Mouse (Mus musculus) intestine, postnatal 0 days (tissue): ENCODE data around the gene Rasl10b. TPM values are rescaled to one million over a fixed set of nuclear protein-coding genes. Genes with fewer than 3 reads are reported as not detected.

Source experiments
- ATAC-seq: fragments of 200-750 bp; cut with Nextera tagmentation; 2 replicates; pipeline ENCODE4 v1.8.0; 2017; ENCODE audit warnings: mild to moderate bottlenecking, moderate TSS enrichment, moderate library complexity
- H3K27ac ChIP-seq: fragments of 300-500 bp; sonication (generic); 2 replicates; pipeline ENCODE4 v1.5.1; 2014; ENCODE audit warnings: mild to moderate bottlenecking, low read depth, low read length, moderate library complexity
- H3K27me3 ChIP-seq: fragments of 300-500 bp; sonication (generic); replicated peaks from 2 replicates; pipeline ENCODE4 v1.6.1; 2014; ENCODE audit warnings: low read length, mixed read lengths; ENCODE audit not compliant: control insufficient read depth, insufficient read depth
- H3K36me3 ChIP-seq: fragments of 300-500 bp; sonication (generic); 2 replicates; pipeline ENCODE4 v1.6.1; 2014; ENCODE audit warnings: mild to moderate bottlenecking, moderate library complexity; ENCODE audit not compliant: control insufficient read depth, insufficient read depth
- H3K4me1 ChIP-seq: fragments of 300-500 bp; sonication (generic); replicated peaks from 2 replicates; pipeline ENCODE4 v1.6.1; 2014; ENCODE audit warnings: antibody characterized with exemption, low read length, mixed read lengths; ENCODE audit not compliant: control insufficient read depth, insufficient read depth
- H3K4me2 ChIP-seq: fragments of 300-500 bp; sonication (generic); replicated peaks from 2 replicates; pipeline ENCODE4 v1.6.1; 2014; ENCODE audit warnings: low read depth, mild to moderate bottlenecking, moderate library complexity
- H3K4me3 ChIP-seq: fragments of 300-500 bp; sonication (generic); 2 replicates; pipeline ENCODE4 v1.5.1; 2014; ENCODE audit warnings: low read depth, low read length
- H3K9ac ChIP-seq: fragments of 300-500 bp; sonication (generic); 2 replicates; pipeline ENCODE4 v1.6.1; 2014; ENCODE audit warnings: mild to moderate bottlenecking, low read depth, low read length
- H3K9me3 ChIP-seq: fragments of 300-500 bp; sonication (generic); 2 replicates; pipeline ENCODE4 v1.6.1; 2016; ENCODE audit warnings: mixed run types; ENCODE audit not compliant: control insufficient read depth
- CTCF ChIP-seq: sonication (generic); IDR thresholded peaks from 2 replicates; pipeline ENCODE4 v1.5.1; 2016; ENCODE audit warnings: low read depth, mild to moderate bottlenecking, control low read depth, antibody characterized with exemption, moderate library complexity
- WGBS: fragments of 180-500 bp; shearing (Covaris S2); extraction: QIAGEN DNeasy Blood & Tissue Kit; methylation state at CpG from one replicate; pipeline ENCODE4 v1.1.7; 2014; 5-methylcytosine and 5-hydroxymethylcytosine counted together
- polyA plus RNA-seq: library from polyadenylated mRNA; unstranded; fragments of >200 nt; fragmentation: Nextera tagmentation; extraction: Ambion mirVana; gene quantifications from 2 replicates; pipeline ENCODE4 v1.2.1, GENCODE M21; 2015

Rasl10b gene
- polyA plus RNA-seq, 1 experiment from 2014 or later, result 0.94 TPM

DNA sequence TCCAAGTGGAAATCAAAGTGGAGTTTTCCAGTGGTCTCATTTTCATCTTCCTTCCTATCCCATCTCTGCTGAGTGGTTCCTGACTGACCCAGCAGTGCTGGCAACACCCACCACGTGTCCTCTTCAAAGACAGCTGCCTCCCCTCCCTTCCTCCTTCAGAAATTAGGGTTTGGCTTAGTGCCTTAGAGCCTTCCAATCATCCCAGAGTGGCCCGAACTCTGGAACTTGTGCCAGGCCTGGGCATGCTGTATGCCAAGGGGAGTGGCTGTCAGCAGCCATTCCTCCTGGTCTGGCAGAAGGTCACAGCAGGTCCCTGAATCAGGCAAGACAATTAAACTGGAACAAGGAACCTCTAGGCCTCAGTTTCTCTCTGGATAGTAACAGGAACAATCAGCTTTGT, 57.0 kb downstream of the Rasl10b start:
- no peak overlapping the region for H3K4me3 ChIP-seq
- H3K36me3 ChIP-seq, result no peaks in the 10 kb centered on the region
- ATAC-seq, result no peak
- no peak for TF ChIP-seq CTCF
- H3K4me2 ChIP-seq, result no peak overlapping the region
- H3K27ac ChIP-seq, result no peak overlapping the region
- no peaks in the 10 kb centered on the region for H3K27me3 ChIP-seq
- no peak overlapping the region for H3K9ac ChIP-seq
- 0 out of 2 replicates have a peak, but pooled peaks cover 3% of the 10 kb centered on the region for H3K4me1 ChIP-seq
- H3K9me3 ChIP-seq, result no peaks in the 10 kb centered on the region
- WGBS, result 22% methylated on average over 2 of the region's 2 CpGs

DNA sequence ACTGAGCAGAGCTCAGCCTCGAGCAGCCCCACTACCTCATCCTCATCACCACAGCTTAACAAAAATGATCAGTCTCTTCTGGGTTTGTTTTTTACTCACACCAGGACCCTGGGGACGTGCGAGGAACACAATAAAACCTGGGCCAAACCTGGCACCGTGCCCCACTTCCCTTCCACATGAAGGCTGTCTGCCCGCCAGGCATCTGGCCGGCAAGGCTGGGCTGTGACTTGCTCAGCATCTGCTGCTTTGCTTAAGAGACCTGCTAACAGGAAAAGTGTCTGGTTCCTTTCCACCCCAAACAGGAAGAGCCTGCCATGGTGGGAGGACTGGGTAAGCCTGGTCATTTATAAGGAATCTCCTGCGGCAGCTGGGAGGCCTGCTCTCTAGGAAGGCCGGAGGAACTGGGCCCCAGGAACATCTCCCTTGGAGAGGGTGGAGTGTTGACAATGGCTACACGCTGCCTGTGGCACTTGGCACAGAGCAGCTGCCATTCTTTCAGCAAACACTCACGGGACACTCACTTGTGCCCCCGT, 58.2 kb downstream of the Rasl10b start:
- no peak overlapping the region for H3K9ac ChIP-seq
- TF ChIP-seq CTCF, result no peak
- 46% methylated on average over 11 of the region's 11 CpGs for WGBS
- no peak overlapping the region for H3K4me3 ChIP-seq
- ATAC-seq, result no peak
- H3K27ac ChIP-seq, result no peak overlapping the region
- 0 out of 2 replicates have a peak, but pooled peaks cover 7% of the 10 kb centered on the region for H3K4me1 ChIP-seq
- H3K4me2 ChIP-seq, result no peak overlapping the region
- H3K36me3 ChIP-seq, result no peaks in the 10 kb centered on the region
- H3K9me3 ChIP-seq, result no peaks in the 10 kb centered on the region
- no peaks in the 10 kb centered on the region for H3K27me3 ChIP-seq

DNA sequence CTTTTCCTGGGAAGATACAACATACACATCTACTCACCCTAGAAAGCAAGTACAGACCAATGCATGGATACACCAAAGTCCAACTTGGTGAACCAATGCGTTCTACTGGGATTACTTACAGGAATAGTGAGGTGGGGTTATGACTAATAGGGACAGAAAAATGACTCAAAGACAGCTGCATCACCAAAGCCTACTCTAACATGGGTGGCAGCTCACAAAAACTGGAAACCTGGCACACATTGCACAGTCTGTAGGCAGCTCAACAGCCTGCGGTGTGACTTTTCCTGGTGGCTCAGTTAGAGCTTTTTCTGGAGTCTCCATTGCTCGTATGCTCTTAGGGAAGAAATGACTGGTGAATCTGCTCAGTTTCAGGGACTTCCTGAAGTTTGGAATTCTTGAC, 59.8 kb downstream of the Rasl10b start:
- Histone ChIP-seq H3K4me2 (no peak overlapping the region), H3K4me3 (no peak overlapping the region), H3K27ac (no peak overlapping the region), H3K4me1 (0 out of 2 replicates have a peak, but pooled peaks cover 4% of the 10 kb centered on the region), H3K9me3 (no peaks in the 10 kb centered on the region), H3K27me3 (no peaks in the 10 kb centered on the region), H3K9ac (no peak overlapping the region), H3K36me3 (no peaks in the 10 kb centered on the region)
- 86% methylated on average over 3 of the region's 3 CpGs for WGBS
- no peak for ATAC-seq
- TF ChIP-seq CTCF, result no peak

Other genes with a start within 250 kb of the Rasl10b start
- 1.3 and 1.9 TPM in 2 replicates for gene Slfn4, start 234.0 kb upstream of the Rasl10b start, polyA plus RNA-seq
- 0.59 and 0.82 TPM in 2 replicates for gene Slfn3, start 217.8 kb upstream of the Rasl10b start, polyA plus RNA-seq
- not detected in 2 replicates for gene Slfn14, start 122.4 kb upstream of the Rasl10b start, polyA plus RNA-seq
- gene Ap2b1, start 110.1 kb upstream of the Rasl10b start, polyA plus RNA-seq, result 20.4 and 20.7 TPM in 2 replicates
- gene Pex12, start 106.6 kb upstream of the Rasl10b start, polyA plus RNA-seq, result 8.6 and 9.3 TPM in 2 replicates
- gene Gas2l2, start 20.3 kb downstream of the Rasl10b start, polyA plus RNA-seq, result 0.51 and 0.65 TPM in 2 replicates
- gene 1700020L24Rik, start 28.5 kb downstream of the Rasl10b start, polyA plus RNA-seq, result 0.76 and 1.5 TPM in 2 replicates
- 1.6 and 2.1 TPM in 2 replicates for gene Mmp28, start 53.9 kb downstream of the Rasl10b start, polyA plus RNA-seq
- gene Taf15, start 63.9 kb downstream of the Rasl10b start, polyA plus RNA-seq, result 5.4 and 7.3 TPM in 2 replicates
- not detected in 2 replicates for gene Heatr9, start 113.0 kb downstream of the Rasl10b start, polyA plus RNA-seq
- gene Ccl5, start 121.4 kb downstream of the Rasl10b start, polyA plus RNA-seq, result 1.8 and 2.4 TPM in 2 replicates
- gene Ccl9, start 169.5 kb downstream of the Rasl10b start, polyA plus RNA-seq, result 11.2 and 13.4 TPM in 2 replicates
- gene Ccl6, start 183.9 kb downstream of the Rasl10b start, polyA plus RNA-seq, result 100 and 108 TPM in 2 replicates
- not detected in 2 replicates for gene Rpl9-ps1, start 236.5 kb downstream of the Rasl10b start, polyA plus RNA-seq
- 1.2 and 1.3 TPM in 2 replicates for gene Ccl3, start 240.2 kb downstream of the Rasl10b start, polyA plus RNA-seq